Mouse (Mus musculus): ENCODE measurements around the gene Narfl. TPM values are rescaled to one million over a fixed set of nuclear protein-coding genes. Genes with fewer than 3 reads are reported as not detected.
"Not testable (repeated sequence)": the region's sequence is repeated elsewhere in the genome, so short reads cannot be mapped to it uniquely, and the experiment has no call there.

The Narfl gene
- 26.6 and 30.6 TPM in 2 replicates for polyA plus RNA-seq (2015; fragmentation: Nextera tagmentation; extraction: Ambion mirVana)

DNA sequence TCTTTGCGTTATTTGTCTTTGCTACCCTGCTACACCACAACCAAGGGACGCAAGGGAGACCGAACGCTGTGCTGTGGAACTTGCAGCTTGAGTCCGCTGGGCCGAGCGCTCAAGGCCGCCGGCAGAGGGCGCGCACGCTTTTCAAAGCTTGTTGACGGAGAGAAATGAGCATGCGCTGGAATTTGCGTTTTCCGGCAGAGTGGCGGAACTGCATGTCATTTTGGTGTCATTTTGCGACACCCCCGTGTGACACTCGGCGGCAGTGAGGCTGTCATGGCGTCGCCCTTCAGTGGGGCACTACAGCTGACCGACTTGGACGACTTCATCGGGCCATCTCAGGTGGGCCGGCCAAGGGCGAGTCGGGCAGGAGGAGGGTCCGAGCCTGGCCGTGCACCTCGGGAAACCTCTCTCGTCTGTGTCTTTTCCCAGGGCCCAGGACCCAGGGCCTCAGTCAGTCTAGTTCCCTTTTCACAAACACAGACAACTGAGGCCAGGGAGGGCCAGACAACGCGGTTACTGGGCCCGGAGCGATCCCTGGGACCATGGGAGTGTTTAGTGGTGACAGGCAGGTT, at the start of gene Narfl:
Narfl (plus strand) TSS at position 228 of the 572 bp plus-strand sequence.
- H3K4me1 ChIP-seq, result peaks cover 21% of the 10 kb centered on the region
- peak within 1 kb of the TSS; percentile 86 for H3K9ac ChIP-seq (replicated peaks)
- peaks cover 6% of the 10 kb centered on the region; the same call in 1 of the 2 replicates for H3K27me3 ChIP-seq (replicated peaks)
- no peaks in the 10 kb centered on the region for H3K9me3 ChIP-seq (replicated peaks)
- 0 out of 2 replicates have a peak, but pooled peaks cover 3% of the 10 kb centered on the region for H3K36me3 ChIP-seq
- peak within 1 kb of the TSS; percentile 80 for H3K4me3 ChIP-seq (replicated peaks)
- under 1% methylated on average over 37 of the region's 37 CpGs for WGBS
- ATAC-seq (ENCODE audit: low FRiP score), result peak; percentile 89
- H3K27ac ChIP-seq (replicated peaks), result peak within 1 kb of the TSS; percentile 46; the same call in 1 of the 2 replicates
- H3K4me2 ChIP-seq, result peak within 1 kb of the TSS; percentile 73

DNA sequence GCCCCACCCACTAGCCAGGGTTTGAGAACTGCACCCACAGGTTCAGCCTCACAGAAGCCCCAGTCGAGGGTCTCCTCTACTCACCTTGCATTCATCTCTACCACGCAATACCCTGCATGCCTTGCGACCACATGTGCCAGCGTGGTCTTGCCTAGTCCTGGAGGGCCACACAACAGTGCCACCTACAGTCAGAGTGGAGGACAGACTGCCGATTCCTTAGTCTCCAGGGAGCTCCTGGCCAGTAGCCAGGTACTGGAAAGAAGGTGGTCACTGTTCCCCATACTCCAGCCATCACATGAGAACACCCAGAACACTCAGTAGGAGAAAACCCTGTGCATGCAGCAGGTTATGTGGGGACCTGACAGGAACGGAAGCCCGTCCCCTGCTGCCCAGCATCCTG, 49.7 kb upstream of the Narfl start:
- Histone ChIP-seq H3K4me2 (no peak overlapping the region), H3K36me3 (no peaks in the 10 kb centered on the region), H3K9me3 (replicated peaks) (no peaks in the 10 kb centered on the region), H3K9ac (replicated peaks) (no peak overlapping the region), H3K4me1 (peaks cover 22% of the 10 kb centered on the region), H3K27me3 (replicated peaks) (no peaks in the 10 kb centered on the region), H3K4me3 (replicated peaks) (no peak overlapping the region), H3K27ac (replicated peaks) (no peak overlapping the region)
- ATAC-seq (ENCODE audit: low FRiP score), result no peak
- WGBS, result 84% methylated on average over 7 of the region's 7 CpGs

DNA sequence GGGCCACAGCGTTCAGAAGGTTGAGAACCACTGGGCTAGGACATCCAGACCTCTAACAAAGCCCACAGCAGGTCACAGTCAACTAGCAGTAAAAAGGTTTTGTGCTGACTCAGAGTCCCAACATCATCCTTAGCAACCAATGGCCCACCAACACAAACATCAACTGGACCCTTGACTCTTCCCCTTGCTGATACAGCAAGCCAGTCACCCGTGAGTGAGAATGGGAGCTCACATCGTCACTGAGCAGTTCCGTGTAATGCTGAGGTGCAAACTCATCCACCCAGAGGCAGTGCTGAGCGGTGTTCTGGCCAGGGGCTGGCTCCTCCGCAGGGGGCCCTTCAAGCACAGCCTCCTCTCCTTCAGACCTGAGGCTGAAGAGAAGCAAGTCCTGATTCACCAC, 48.3 kb upstream of the Narfl start:
- Histone ChIP-seq H3K9me3 (replicated peaks) (no peaks in the 10 kb centered on the region), H3K4me3 (replicated peaks) (no peak overlapping the region), H3K9ac (replicated peaks) (no peak overlapping the region), H3K27ac (replicated peaks) (no peak overlapping the region), H3K27me3 (replicated peaks) (no peaks in the 10 kb centered on the region), H3K36me3 (peaks cover 6% of the 10 kb centered on the region; the same call in 1 of the 2 replicates), H3K4me2 (no peak overlapping the region), H3K4me1 (peaks cover 29% of the 10 kb centered on the region)
- no peak for ATAC-seq (ENCODE audit: low FRiP score)
- 80% methylated on average over 6 of the region's 6 CpGs for WGBS

DNA sequence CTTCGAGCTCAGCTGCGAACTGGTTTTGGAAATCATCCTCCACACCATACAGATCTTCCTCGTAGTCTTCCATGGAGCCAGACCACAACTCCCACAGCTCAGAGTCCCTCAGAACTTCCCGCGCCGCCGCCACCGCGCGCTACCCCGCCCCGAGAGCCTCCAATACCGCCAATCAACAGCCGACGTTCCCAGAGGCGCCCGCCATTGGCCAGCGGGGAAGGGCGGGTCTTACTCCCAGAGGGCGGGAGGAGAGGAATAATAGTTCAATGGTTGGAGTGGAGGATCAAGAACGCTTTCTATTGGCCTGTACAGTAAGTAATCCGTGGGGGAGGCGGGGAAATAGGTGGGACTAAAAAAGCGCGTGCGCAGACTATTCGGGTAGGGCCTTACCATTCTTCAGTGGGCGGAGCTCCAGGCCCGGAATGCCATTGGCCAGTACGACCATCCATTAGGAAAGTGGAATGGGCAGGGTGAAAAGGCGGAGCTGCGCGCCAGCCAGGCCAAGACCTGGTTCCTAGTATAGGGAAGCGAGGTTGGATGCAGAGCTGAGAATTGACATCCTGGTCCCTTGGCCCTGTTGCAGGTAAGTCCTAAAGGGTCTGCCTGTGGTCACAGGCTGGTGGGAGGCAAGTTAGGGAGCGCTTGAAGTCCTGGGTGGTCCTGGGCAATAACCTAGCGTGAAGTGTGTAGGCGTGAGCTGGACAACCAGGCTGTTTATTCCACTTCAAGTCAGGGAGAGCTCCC, 46.1 kb upstream of the Narfl start, which contains the start of the genes Chtf18 and Rpusd1:
Chtf18 (minus strand) TSS at position 155 of the 744 bp plus-strand sequence.
Rpusd1 (plus strand) TSS at position 406 of the 744 bp plus-strand sequence.
- peaks cover 29% of the 10 kb centered on the region for H3K4me1 ChIP-seq
- peak within 1 kb of the TSS; percentile 59 for H3K4me3 ChIP-seq (replicated peaks)
- H3K27ac ChIP-seq (replicated peaks), result peak within 1 kb of the TSS; percentile 72
- H3K27me3 ChIP-seq (replicated peaks), result no peaks in the 10 kb centered on the region
- H3K36me3 ChIP-seq, result peaks cover 10% of the 10 kb centered on the region; the same call in 1 of the 2 replicates
- ATAC-seq (ENCODE audit: low FRiP score), result peak; percentile 98
- WGBS, result under 1% methylated on average over 37 of the region's 37 CpGs
- no peaks in the 10 kb centered on the region for H3K9me3 ChIP-seq (replicated peaks)
- H3K4me2 ChIP-seq, result peak within 1 kb of the TSS; percentile 97
- peak within 1 kb of the TSS; percentile 68 for H3K9ac ChIP-seq (replicated peaks)

DNA sequence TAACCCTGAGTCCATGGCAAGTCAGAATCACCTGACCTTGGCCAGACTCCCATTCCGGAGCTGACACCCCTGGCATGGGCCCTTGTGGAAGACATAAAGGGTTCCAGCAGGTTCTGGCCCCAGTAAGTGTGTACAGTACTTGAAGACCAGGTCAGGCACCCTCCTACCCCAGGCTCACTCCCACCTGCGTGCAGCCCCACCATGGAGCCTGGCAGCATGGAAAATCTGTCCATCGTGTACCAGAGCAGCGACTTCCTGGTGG, 45.6 kb upstream of the Narfl start:
- Histone ChIP-seq H3K27ac (replicated peaks) (peak overlapping the region; percentile 72), H3K4me1 (peaks cover 29% of the 10 kb centered on the region), H3K36me3 (peaks cover 10% of the 10 kb centered on the region; the same call in 1 of the 2 replicates), H3K4me3 (replicated peaks) (peak overlapping the region; percentile 59), H3K9ac (replicated peaks) (peak overlapping the region; percentile 68), H3K4me2 (peak overlapping the region; percentile 97), H3K27me3 (replicated peaks) (no peaks in the 10 kb centered on the region), H3K9me3 (replicated peaks) (no peaks in the 10 kb centered on the region)
- 24% methylated on average over 4 of the region's 4 CpGs for WGBS
- ATAC-seq (ENCODE audit: low FRiP score), result peak; percentile 7; the same call in 1 of the 2 replicates

DNA sequence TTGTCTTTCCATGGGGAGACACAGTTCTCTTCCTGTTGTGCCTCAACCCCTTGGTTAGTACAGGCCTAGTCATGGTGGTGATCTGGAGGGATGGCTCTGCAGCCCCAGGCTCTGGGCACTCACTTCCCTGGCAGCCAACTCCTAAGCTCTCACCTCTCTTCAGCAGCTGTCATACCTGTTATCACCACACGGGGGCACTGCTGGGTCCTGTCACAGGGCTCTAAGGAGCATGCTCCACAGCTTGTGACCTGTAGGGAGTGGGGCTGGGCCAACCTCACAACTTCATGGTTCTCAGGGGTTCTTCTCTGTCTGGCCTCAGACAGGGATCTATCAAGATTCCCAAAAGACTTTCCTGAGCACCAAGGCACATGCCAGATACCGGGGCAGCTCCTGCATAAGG, 41.5 kb upstream of the Narfl start:
- no peak for ATAC-seq (ENCODE audit: low FRiP score)
- Histone ChIP-seq H3K27ac (replicated peaks) (no peak overlapping the region), H3K4me3 (replicated peaks) (no peak overlapping the region), H3K9me3 (replicated peaks) (no peaks in the 10 kb centered on the region), H3K9ac (replicated peaks) (no peak overlapping the region), H3K36me3 (peaks cover 10% of the 10 kb centered on the region; the same call in 1 of the 2 replicates), H3K4me1 (peaks cover 19% of the 10 kb centered on the region), H3K4me2 (no peak overlapping the region), H3K27me3 (replicated peaks) (no peaks in the 10 kb centered on the region)
- WGBS, result 19% methylated on average over 2 of the region's 2 CpGs

DNA sequence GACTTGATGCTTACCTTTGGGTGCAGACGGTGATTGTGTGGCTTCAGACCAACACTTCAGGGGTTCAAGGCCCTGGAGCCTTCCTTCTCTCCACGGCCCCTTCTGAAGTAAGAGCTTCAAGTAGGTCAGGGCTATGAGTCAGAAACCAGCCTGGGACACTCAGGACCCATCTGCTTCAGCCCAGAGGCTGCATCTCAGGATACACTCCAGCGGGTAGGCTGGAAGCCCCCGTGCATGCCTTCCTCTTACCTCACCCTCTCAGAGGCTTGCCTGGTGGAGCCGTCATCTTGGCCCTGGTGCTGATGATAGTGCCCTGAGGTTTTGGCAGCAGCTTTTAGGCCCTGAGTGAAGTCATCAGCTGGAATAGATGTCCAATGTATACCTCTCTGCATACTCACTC, 38.3 kb upstream of the Narfl start:
- H3K4me1 ChIP-seq, result no peaks in the 10 kb centered on the region
- no peaks in the 10 kb centered on the region for H3K27me3 ChIP-seq (replicated peaks)
- H3K9ac ChIP-seq (replicated peaks), result no peak overlapping the region
- no peak overlapping the region for H3K4me2 ChIP-seq
- H3K36me3 ChIP-seq, result peaks cover 5% of the 10 kb centered on the region; the same call in 1 of the 2 replicates
- WGBS, result 73% methylated on average over 5 of the region's 5 CpGs
- no peak overlapping the region for H3K27ac ChIP-seq (replicated peaks)
- no peak overlapping the region for H3K4me3 ChIP-seq (replicated peaks)
- no peak for ATAC-seq (ENCODE audit: low FRiP score)
- no peaks in the 10 kb centered on the region for H3K9me3 ChIP-seq (replicated peaks)

DNA sequence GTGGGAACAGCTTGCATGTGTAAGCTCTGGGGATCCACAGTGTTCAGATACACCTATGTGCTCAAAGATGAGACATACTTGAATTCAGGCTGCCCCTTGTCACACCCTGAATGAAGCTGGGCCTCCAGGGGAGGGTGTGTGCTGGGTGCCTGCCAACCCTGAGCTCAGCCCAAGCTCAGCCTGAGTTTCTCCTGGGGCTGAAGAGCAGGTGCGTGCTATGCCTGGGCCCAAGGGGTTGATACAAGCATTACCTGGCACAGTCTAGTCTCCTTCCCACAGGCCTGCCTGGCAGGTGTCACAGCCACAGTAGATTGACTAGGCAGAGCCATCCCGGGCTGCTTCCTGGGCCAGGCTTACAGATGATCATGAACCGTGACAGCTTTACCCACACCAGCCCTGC, 37.8 kb upstream of the Narfl start, which contains the start of gene Mslnl:
Mslnl (plus strand) TSS at position 298 of the 400 bp plus-strand sequence.
- H3K9ac ChIP-seq (replicated peaks), result no peak within 1 kb of the TSS
- no peak within 1 kb of the TSS for H3K4me2 ChIP-seq
- H3K27me3 ChIP-seq (replicated peaks), result no peaks in the 10 kb centered on the region
- H3K4me3 ChIP-seq (replicated peaks), result no peak within 1 kb of the TSS
- H3K36me3 ChIP-seq, result no peaks in the 10 kb centered on the region
- WGBS, result 82% methylated on average over 3 of the region's 3 CpGs
- no peaks in the 10 kb centered on the region for H3K4me1 ChIP-seq
- no peak within 1 kb of the TSS for H3K27ac ChIP-seq (replicated peaks)
- H3K9me3 ChIP-seq (replicated peaks), result no peaks in the 10 kb centered on the region
- ATAC-seq (ENCODE audit: low FRiP score), result no peak

DNA sequence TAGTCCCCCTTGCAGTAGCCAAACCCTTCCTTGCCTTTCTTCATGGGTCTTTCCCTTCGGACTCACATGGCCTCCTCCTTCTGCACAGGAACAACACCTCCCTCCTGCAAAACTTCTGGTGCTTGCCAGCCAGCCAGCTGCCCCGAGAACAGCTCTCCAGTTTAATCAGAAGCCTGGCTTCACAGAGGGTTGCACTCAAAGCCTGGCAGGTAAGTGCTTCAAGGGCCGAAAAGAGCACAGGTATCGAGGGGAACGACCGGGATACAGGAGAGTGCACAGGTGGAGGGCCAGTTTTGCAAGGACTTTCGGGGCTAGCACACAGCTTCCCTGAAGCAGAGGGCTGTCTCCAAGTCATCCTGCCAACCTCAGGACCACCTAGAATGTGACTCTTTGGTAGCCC, 34.7 kb upstream of the Narfl start:
- Histone ChIP-seq H3K27ac (replicated peaks) (no peak overlapping the region), H3K9me3 (replicated peaks) (no peaks in the 10 kb centered on the region), H3K4me1 (no peaks in the 10 kb centered on the region), H3K27me3 (replicated peaks) (no peaks in the 10 kb centered on the region), H3K9ac (replicated peaks) (no peak overlapping the region), H3K4me3 (replicated peaks) (no peak overlapping the region), H3K4me2 (no peak overlapping the region), H3K36me3 (no peaks in the 10 kb centered on the region)
- ATAC-seq (ENCODE audit: low FRiP score), result no peak
- WGBS, result 88% methylated on average over 7 of the region's 7 CpGs

DNA sequence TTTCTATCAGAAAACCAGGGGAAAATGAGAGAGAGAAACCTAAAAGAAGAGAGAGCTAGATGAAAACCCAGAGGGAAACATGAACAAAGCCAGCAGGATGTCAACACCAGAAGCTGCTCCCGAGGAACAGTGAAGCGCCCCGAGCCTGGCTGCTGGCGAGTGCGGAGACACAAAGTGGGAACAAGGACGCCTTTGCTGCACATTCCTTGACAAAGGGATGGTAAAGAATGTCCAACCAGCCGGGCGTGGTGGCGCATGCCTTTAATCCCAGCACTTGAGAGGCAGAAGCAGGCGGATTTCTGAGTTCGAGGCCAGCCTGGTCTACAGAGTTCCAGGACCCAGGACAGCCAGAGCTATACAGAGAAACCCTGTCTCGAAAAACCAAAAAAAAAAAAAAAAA, 32.1 kb upstream of the Narfl start:
- not testable (repeated sequence) for ATAC-seq (ENCODE audit: low FRiP score); H3K27me3 ChIP-seq (replicated peaks); H3K9ac ChIP-seq (replicated peaks); H3K36me3 ChIP-seq; H3K4me2 ChIP-seq; H3K4me3 ChIP-seq (replicated peaks); H3K9me3 ChIP-seq (replicated peaks); H3K27ac ChIP-seq (replicated peaks); H3K4me1 ChIP-seq
- WGBS, result 78% methylated on average over 12 of the region's 12 CpGs

DNA sequence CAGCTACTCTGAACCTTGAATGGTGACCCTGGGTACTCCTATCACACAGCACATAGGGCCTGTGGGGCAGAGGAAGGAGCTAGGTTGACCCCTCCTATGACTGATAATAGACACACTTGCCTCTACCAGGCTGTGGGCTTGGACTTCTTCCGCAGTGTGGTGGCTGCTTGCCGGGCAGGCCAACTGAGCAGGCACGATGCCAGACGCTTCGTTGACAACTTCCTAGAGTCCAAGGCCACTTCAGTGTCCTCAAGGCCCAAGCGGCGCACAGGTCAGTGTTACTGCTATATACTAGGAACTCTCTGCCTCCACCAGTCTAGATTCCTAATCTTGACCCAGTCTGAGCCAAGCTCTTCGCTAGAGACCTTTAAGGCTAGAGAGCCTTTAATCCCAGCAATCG, 29.7 kb upstream of the Narfl start:
- no peak overlapping the region for H3K4me3 ChIP-seq (replicated peaks)
- H3K27me3 ChIP-seq (replicated peaks), result no peaks in the 10 kb centered on the region
- H3K9me3 ChIP-seq (replicated peaks), result no peaks in the 10 kb centered on the region
- no peaks in the 10 kb centered on the region for H3K4me1 ChIP-seq
- no peak overlapping the region for H3K4me2 ChIP-seq
- no peak overlapping the region for H3K27ac ChIP-seq (replicated peaks)
- no peak overlapping the region for H3K9ac ChIP-seq (replicated peaks)
- no peaks in the 10 kb centered on the region for H3K36me3 ChIP-seq
- ATAC-seq (ENCODE audit: low FRiP score), result no peak
- 93% methylated on average over 9 of the region's 9 CpGs for WGBS

DNA sequence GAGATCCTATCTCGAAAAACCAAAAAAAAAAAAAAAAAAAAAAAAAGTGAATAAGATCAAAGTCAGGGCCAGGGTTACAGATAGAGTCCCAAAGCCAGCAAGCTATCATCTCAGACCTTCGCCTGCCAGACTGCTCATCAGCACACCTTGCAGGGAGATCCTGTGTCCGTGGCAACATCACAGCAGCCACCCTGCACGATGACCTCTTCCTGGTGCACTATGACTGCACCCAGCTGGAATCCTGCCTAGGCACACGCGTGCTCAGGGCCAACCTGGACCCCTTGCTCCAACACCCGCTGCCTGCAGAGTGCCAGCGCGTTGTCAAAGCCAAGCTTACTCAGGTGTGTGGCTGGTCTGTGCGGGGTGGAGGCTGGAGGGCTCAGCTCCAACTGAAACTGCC, 29.3 kb upstream of the Narfl start:
- Histone ChIP-seq H3K36me3 (no peaks in the 10 kb centered on the region), H3K9ac (replicated peaks) (no peak overlapping the region), H3K27me3 (replicated peaks) (no peaks in the 10 kb centered on the region), H3K4me3 (replicated peaks) (no peak overlapping the region), H3K9me3 (replicated peaks) (no peaks in the 10 kb centered on the region), H3K27ac (replicated peaks) (no peak overlapping the region), H3K4me2 (no peak overlapping the region), H3K4me1 (no peaks in the 10 kb centered on the region)
- 76% methylated on average over 10 of the region's 10 CpGs for WGBS
- no peak for ATAC-seq (ENCODE audit: low FRiP score)

Data from neural tube, embryonic 15.5 days (tissue).